Mouse (Mus musculus) kidney, embryonic 16.5 days (tissue): ENCODE measurements at regions not wholly inside any gene's neighbourhood (a gene's known extent, or its start where the extent isn't known, plus 50 kb on each side); places are given as distances from the start of the nearest gene placed in this dataset.

Source experiments
- ATAC-seq: fragments of 200-750 bp; cut with Nextera tagmentation; 2 replicates; pipeline ENCODE4 v1.8.0; 2017; ENCODE audit warnings: moderate TSS enrichment; ENCODE audit not compliant: low FRiP score, low TSS enrichment
- H3K27ac ChIP-seq: fragments of 300-500 bp; sonication (generic); 2 replicates; pipeline ENCODE4 v1.5.1; 2014; ENCODE audit warnings: low read length
- H3K27me3 ChIP-seq: fragments of 300-500 bp; sonication (generic); 2 replicates; pipeline ENCODE4 v1.6.1; 2014; ENCODE audit warnings: low read length, control low read depth, mixed read lengths; ENCODE audit not compliant: insufficient read depth
- H3K36me3 ChIP-seq: fragments of 300-500 bp; sonication (generic); 2 replicates; pipeline ENCODE4 v1.6.1; 2014; ENCODE audit warnings: low read length, control low read depth, mixed read lengths; ENCODE audit not compliant: insufficient read depth
- H3K4me1 ChIP-seq: fragments of 300-500 bp; sonication (generic); 2 replicates; pipeline ENCODE4 v1.6.1; 2014; ENCODE audit warnings: low read length, control low read depth, mixed read lengths; ENCODE audit not compliant: insufficient read depth
- H3K4me2 ChIP-seq: fragments of 300-500 bp; sonication (generic); replicated peaks from 2 replicates; pipeline ENCODE4 v1.6.1; 2014; ENCODE audit warnings: low read depth, low read length
- H3K4me3 ChIP-seq: fragments of 300-500 bp; sonication (generic); 2 replicates; pipeline ENCODE4 v1.5.1; 2014; ENCODE audit warnings: mild to moderate bottlenecking, low read length
- H3K9ac ChIP-seq: fragments of 300-500 bp; sonication (generic); replicated peaks from 2 replicates; pipeline ENCODE4 v1.6.1; 2014; ENCODE audit warnings: low read length
- H3K9me3 ChIP-seq: fragments of 300-500 bp; sonication (generic); 2 replicates; pipeline ENCODE4 v1.6.1; 2016; ENCODE audit warnings: low read length, control low read depth
- WGBS: fragments of 180-500 bp; shearing (Covaris S2); extraction: QIAGEN DNeasy Blood & Tissue Kit; methylation state at CpG from one replicate; pipeline ENCODE4 v1.1.7; 2014; 5-methylcytosine and 5-hydroxymethylcytosine counted together

DNA sequence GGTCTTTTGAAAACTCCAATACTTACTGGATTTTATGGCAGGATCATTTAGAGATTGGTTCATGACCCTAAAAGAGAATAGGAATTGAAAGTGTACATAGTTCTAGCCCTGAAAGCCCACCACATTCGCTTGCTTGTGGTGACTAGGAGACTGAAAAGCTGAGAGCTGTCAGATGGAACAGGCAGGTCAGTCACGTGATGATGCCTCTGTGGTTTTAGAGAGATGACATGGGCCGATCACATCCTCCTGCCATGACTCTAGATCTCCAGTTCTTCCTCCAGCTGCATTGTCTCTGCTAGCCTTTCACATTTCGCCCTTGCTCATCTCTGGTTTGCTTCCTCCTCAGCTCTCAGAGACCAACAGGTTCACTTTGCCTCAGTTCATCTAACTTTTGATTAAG lies 98.6 kb upstream of the Slc7a14 start:
- H3K36me3 ChIP-seq = no peaks in the 10 kb centered on the region
- no peaks in the 10 kb centered on the region for H3K4me1 ChIP-seq
- no peaks in the 10 kb centered on the region for H3K27me3 ChIP-seq
- no peak for ATAC-seq
- H3K4me2 ChIP-seq = no peak overlapping the region
- H3K27ac ChIP-seq = no peak overlapping the region
- H3K9ac ChIP-seq = no peak overlapping the region
- H3K9me3 ChIP-seq = no peaks in the 10 kb centered on the region
- no peak overlapping the region for H3K4me3 ChIP-seq
- WGBS = 82% methylated on average over 4 of the region's 4 CpGs

DNA sequence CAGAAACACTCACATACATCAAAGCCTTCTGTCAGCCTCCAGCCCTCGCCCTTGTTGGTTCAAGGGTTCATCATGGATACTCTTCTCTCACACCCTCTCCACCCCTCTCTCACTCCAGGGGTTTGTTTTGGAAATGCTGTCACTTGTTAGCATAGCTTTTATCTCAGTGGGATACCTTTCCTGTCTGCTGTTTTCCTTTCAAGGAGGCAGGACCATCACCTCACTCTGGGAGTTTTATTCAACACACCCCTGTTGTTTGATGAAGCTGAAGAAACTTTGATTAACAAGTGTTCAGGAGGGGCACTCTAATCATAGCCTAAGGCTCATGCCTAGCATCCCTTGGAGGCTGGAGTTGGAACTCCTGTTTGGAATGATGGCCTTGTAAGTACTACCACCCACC lies 95.7 kb upstream of the Slc7a14 start:
- no peak overlapping the region for H3K9ac ChIP-seq
- H3K9me3 ChIP-seq = no peaks in the 10 kb centered on the region
- no peak overlapping the region for H3K4me2 ChIP-seq
- H3K4me3 ChIP-seq = no peak overlapping the region
- H3K27me3 ChIP-seq = no peaks in the 10 kb centered on the region
- no peaks in the 10 kb centered on the region for H3K36me3 ChIP-seq
- WGBS = 15% methylated on average over 1 of the region's 1 CpGs
- no peaks in the 10 kb centered on the region for H3K4me1 ChIP-seq
- ATAC-seq = no peak
- no peak overlapping the region for H3K27ac ChIP-seq

GRCm38 (mm10) chr3:31399136-31399535 lies 89.0 kb upstream of the Slc7a14 start:
- Histone ChIP-seq H3K27ac (no peak overlapping the region), H3K27me3 (no peaks in the 10 kb centered on the region), H3K9ac (no peak overlapping the region), H3K36me3 (no peaks in the 10 kb centered on the region), H3K4me1 (no peaks in the 10 kb centered on the region), H3K4me3 (no peak overlapping the region), H3K9me3 (0 out of 2 replicates have a peak, but pooled peaks cover 4% of the 10 kb centered on the region), H3K4me2 (no peak overlapping the region)
- ATAC-seq = no peak
- WGBS = 83% methylated on average over 2 of the region's 2 CpGs

GRCm38 (mm10) chr3:31394533-31394932 lies 84.4 kb upstream of the Slc7a14 start:
- H3K9ac ChIP-seq = no peak overlapping the region

GRCm38 (mm10) chr3:31389955-31390354 lies 79.8 kb upstream of the Slc7a14 start:
- Histone ChIP-seq H3K9ac (no peak overlapping the region), H3K27ac (no peak overlapping the region), H3K4me1 (no peaks in the 10 kb centered on the region), H3K4me2 (no peak overlapping the region), H3K9me3 (no peaks in the 10 kb centered on the region), H3K4me3 (no peak overlapping the region), H3K36me3 (no peaks in the 10 kb centered on the region), H3K27me3 (no peaks in the 10 kb centered on the region)
- ATAC-seq = no peak
- WGBS = 56% methylated on average over 2 of the region's 2 CpGs

More at GRCm38 (mm10) chr3:31394533-31394932, 84.4 kb upstream of the Slc7a14 start:
- H3K4me2 ChIP-seq = no peak overlapping the region
- H3K27me3 ChIP-seq = no peaks in the 10 kb centered on the region
- H3K4me1 ChIP-seq = no peaks in the 10 kb centered on the region
- H3K36me3 ChIP-seq = no peaks in the 10 kb centered on the region
- WGBS = 89% methylated on average over 4 of the region's 4 CpGs
- H3K9me3 ChIP-seq = no peaks in the 10 kb centered on the region
- no peak overlapping the region for H3K27ac ChIP-seq
- no peak for ATAC-seq
- H3K4me3 ChIP-seq = no peak overlapping the region

GRCm38 (mm10) chr3:31375678-31376077 lies 65.5 kb upstream of the Slc7a14 start:
- ATAC-seq = no peak
- H3K27me3 ChIP-seq = no peaks in the 10 kb centered on the region
- H3K36me3 ChIP-seq = no peaks in the 10 kb centered on the region
- no peak overlapping the region for H3K4me3 ChIP-seq
- H3K4me1 ChIP-seq = no peaks in the 10 kb centered on the region
- 79% methylated on average over 3 of the region's 3 CpGs for WGBS
- H3K9me3 ChIP-seq = no peaks in the 10 kb centered on the region
- H3K4me2 ChIP-seq = no peak overlapping the region
- no peak overlapping the region for H3K9ac ChIP-seq
- no peak overlapping the region for H3K27ac ChIP-seq

GRCm38 (mm10) chr3:31374061-31374460 lies 63.9 kb upstream of the Slc7a14 start:
- Histone ChIP-seq H3K36me3 (no peaks in the 10 kb centered on the region), H3K4me3 (no peak overlapping the region), H3K27ac (no peak overlapping the region), H3K4me1 (no peaks in the 10 kb centered on the region), H3K9me3 (no peaks in the 10 kb centered on the region), H3K27me3 (no peaks in the 10 kb centered on the region), H3K4me2 (no peak overlapping the region), H3K9ac (no peak overlapping the region)
- ATAC-seq = no peak

DNA sequence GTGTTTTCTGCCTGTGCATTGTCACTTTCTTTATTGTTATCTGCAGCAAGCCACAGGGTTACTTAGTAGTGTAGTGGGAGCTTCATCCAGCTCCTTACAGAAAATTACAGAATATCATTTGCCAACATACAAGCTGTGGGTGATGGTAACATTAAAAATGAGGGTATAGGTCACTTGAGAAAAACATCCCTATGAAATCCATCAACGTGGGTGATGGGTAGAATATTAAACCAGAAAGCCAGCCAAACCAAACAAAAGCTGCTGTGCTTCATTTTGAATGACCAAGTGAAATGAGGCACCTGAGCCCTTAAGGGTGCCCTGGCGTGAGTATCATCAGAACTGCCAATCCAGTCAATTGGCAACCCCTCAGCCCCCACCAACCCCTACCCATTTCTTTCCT lies 58.1 kb upstream of the Slc7a14 start:
- H3K36me3 ChIP-seq = no peaks in the 10 kb centered on the region
- 51% methylated on average over 2 of the region's 2 CpGs for WGBS

More for the DNA sequence above, 58.1 kb upstream of the Slc7a14 start:
- Histone ChIP-seq H3K9ac (no peak overlapping the region), H3K9me3 (no peaks in the 10 kb centered on the region), H3K4me1 (no peaks in the 10 kb centered on the region), H3K27ac (no peak overlapping the region), H3K4me2 (no peak overlapping the region), H3K27me3 (no peaks in the 10 kb centered on the region), H3K4me3 (no peak overlapping the region)
- no peak for ATAC-seq
